Mouse (Mus musculus): ENCODE results near the gene Gm49384. TPM values are rescaled to one million over a fixed set of nuclear protein-coding genes. Genes with fewer than 3 reads are reported as not detected.

Gene Gm49384
- polyA plus RNA-seq (2012; rRNA removed; ENCODE audit: low replicate concordance) = 0.16 TPM in 1 of 2 replicates, not detected in the other

DNA sequence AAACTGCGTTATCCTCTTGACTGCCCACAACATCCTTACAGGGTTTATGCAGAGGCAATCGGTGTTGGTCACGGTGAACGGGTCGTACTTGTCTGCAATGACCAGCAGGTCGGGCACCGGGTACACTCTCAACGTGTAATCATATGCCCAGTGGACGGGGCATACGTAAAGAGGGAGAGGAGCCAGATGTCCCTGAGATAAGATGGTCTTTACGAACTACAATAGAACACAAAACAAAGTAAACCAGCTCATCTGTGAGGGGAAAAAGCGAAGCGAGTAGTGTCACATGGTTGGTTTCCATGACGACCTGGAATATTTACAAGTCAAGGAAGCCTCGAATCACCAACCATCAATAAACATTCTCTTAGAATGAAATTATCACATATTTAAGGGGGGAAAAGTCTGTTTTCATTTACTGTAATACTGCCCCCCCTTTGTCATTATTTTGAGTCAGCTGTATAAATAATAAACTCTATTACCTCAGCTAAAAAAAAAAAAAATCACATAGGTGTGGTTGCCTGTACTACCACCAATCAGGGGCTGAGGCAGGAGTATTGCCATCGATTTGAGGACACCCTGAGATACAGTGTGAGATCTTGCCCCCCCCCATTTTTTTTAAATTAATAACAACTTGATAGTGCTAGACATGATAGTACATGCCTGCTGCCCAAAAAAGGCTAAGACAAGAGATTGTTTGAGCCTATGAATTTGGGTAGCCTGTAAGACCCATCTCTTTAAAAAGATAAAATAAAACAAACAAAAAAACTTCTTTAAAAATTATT lies at the start of gene Gm49384:
Gm49384 (minus strand) TSS at position 216 of the 782 bp plus-strand sequence.

DNA sequence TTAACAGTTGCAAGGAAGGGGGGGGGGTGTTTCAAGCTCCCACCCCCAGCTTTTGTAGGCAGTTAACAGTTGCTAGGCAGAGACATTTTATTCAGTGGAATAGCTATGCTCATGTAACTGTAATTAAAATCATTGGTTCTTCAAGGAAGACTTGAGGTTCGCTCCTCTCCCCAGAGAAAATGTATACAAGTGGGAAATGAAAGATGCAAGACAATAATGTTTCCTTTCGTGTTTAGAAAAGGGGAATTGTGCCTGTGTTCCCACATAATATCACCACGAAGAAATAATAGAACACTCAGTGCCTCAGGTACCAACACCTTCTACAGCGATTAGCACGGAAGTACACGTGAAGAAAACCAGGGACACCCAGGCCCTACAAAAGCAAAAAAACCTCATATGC lies 36.8 kb upstream of the Gm49384 start, which contains the start of gene Klhdc1:
Klhdc1 (plus strand) TSS at position 301 of the 400 bp plus-strand sequence.

DNA sequence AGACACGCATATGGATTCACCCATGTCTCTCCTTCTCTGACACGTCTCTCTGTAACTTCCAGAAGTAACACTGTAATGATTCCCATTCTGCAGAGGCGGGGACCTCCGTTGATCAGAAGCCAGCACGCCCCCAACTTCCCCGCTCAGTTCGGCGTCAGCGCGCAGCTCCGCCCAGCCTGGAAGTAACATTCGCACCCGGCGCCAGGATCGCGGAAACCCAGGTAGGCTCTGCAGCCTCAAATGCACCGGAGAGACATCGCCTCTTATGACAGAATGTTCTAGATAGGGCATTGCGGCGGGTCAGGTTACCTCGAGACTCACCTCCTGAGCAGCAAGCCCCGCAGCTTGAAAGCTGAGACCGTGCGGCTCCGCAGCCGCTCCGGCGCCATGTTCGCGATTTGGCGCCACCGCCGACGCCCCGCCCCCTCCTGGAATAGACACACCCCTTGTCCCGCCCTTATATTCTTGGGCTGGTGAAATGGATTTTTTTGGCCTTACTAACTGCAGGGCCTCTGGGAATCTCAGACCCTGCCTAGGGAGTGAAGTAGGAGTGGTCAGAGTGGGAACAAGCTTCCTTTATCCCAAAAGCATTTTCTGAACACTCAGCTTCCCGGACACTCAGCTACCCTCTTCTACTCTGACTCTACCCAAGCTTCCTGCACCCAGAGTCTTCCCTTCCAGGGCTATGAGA lies 23.9 kb upstream of the Gm49384 start, which contains the start of gene Pole2:
Pole2 (minus strand) TSS at position 420 of the 691 bp plus-strand sequence.

DNA sequence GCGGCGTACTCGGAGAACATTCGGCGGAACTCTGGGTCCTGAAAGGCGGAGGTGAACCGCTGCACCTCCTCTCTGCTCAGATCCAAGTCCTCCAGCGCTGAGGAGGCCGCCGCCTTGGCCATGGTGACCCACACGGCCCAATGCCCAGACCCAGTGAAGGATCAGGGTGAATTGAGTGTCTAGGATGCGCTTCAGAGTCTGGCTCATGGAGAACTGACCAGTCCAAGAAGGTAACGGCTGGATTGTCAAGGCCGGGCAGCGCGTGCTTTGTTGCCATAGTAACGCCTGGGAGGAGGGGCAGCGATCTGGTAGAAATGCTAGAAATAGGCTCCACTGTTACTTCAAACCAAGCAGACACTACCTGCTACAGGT lies 5.9 kb downstream of the Gm49384 start, which contains the start of gene Dnaaf2:
Dnaaf2 (minus strand) TSS at position 266 of the 372 bp plus-strand sequence.

DNA sequence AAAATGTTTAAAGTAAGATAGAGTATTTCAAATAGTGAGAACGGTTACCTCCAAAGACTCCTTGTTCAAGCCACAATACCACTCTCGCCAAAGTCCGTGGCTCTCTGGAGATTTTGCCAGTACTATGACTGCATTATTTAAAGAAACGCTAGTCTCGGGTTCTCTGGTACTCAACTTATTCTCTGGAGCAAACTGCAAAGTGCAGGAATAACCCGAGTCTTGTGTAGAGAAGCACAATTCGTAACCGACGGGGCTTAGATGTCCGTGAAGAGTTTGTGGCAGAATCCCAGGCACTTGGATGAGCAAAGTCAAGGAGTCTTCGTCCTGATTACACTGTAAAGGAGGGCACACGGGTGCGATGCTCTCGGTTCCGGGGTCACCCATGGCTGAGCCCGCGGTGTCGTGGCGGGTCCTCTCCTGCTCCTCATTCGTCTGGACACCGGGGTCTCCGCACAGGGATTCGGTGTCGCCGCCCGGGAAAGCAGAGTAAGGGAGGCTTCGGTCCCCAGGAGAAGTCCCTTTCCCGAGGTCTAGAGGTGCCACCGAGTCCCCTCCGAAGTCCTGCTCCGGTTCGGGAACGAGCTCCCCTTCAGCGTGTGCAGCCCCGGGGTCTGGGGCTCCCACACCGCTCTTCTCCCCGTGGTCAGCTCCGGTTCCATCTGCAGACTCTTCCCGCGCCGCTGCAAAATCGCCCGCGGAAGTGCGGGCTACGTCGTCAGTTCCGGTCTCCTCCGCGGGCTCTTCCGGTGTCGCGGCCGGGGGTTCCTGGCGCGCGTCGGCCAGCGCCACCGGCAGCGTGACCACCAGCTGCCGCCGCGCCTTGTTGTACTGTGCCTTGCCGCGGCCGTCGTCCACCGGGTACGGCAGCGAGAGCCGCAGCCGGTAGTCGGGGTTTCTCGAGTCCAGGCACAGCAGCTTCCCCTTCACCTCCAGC lies 7.4 kb downstream of the Gm49384 start, which contains the start of gene Gm49383:
Gm49383 (minus strand) TSS at position 661 of the 934 bp plus-strand sequence.

DNA sequence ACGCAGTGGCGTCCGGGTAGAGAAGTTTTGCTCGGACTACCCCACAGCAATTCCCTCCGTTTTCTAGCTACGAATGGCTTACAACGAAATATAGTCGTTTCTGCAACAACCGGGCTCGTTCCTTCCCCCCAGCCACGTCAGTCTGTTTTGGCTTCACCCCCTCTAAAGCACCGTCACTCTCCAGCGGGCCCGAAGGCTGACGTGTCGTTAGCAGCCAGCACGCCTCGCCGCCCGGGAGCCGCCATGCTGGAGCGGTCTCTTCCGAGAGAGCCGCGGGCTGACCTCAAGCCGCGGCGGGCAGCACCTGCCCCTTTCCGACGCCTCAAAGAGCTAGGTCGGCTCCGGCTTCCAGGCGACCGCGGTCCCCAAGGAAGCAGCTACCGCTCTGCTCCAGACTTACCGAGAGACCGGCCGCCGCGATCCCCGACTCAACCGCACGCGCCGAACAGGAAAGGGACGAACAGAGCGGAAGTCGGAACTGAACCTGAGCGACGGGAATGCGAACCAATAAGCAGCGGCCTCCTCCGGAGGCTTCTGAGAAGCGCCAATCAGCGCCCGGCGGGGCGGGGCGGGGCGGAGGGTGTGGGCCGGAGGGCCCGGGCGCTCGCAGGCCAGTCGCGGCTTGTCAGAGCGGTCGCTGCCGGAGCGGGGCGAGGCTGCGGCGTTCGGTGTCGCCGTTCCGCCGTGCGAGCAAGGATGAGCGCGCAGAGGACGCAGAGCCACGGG lies 20.3 kb downstream of the Gm49384 start, which contains the start of the genes Rpl36al and Mgat2:
Rpl36al (minus strand) TSS at position 501 of the 726 bp plus-strand sequence.
Mgat2 (plus strand) TSS at position 575 of the 726 bp plus-strand sequence.

DNA sequence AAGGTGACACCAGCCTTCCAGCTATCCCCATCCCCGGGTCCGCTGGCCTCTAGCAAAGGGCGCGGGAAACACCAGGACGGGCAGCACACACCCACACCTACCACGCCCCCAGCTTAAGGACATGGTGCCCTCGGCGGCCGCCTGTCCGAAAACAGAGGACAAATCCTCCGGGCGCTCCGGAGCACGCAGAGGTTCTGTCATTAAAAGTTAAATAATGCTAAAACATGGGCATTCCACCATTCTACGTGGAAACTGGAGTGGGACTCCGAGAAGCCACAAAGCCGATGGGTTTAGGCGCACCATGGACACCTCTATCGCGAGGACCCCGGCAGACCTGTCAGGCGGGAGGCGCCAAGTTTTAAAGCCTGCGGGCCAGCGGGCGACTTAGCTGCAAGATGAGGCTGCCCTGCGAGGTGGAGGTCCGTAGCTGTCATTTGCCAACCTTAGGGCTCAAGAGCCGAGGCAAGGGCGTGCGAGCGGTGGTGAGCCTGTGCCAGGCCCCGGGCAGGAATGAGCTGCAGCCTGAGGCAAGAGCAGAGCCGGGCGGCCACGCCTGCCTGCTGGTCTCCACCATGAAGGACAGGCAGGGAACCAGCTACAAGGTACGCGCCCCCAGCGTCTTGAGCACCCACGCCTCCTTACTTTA lies 35.5 kb downstream of the Gm49384 start, which contains the start of gene Lrr1:
Lrr1 (plus strand) TSS at position 354 of the 646 bp plus-strand sequence.

DNA sequence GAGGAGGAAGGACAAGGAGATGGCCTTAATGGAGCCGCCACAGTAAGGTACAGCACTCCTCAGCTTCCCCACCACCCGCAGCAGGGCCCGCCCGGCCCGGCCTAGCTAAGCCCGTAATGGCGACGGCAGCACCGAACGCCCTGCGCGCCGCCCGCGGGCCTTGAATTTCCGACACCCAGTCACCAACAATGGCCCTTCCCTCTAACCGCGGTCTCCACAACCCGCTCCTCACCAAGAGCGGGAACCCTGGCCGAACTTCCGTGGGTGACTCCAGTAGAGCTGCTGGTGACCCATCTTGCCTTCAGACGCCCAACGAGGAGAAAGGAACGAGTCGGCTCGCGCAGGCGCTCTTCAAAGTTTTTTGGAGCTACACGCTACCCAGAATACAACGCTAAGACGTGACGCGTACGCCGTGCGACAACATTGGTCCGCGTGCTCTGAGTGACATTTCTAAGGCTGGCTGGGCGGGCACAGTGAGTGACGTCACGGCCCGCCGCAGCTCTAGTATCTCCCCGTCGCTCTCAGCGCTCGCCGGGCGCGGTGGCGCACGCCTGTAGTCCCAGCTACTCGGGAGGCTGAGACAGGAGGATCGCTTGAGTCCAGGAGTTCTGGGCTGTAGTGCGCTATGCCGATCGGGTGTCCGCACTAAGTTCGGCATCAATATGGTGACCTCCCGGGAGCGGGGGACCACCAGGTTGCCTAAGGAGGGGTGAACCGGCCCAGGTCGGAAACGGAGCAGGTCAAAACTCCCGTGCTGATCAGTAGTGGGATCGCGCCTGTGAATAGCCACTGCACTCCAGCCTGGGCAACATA lies 45.1 kb downstream of the Gm49384 start, which contains the start of gene Rps29:
Rps29 (minus strand) TSS at position 422 of the 813 bp plus-strand sequence.

Other genes with a start within 250 kb of the Gm49384 start
- gene Rps29, start 45.1 kb downstream of the Gm49384 start, polyA plus RNA-seq (2012; rRNA removed; ENCODE audit: low replicate concordance) = 1,350 and 1,796 TPM in 2 replicates
- gene Lrr1, start 35.5 kb downstream of the Gm49384 start, polyA plus RNA-seq (2012; rRNA removed; ENCODE audit: low replicate concordance) = 0.11 and 1.0 TPM in 2 replicates
- 59.4 and 77.1 TPM in 2 replicates for gene Rpl36al, start 20.2 kb downstream of the Gm49384 start, polyA plus RNA-seq (2012; rRNA removed; ENCODE audit: low replicate concordance)
- 14.8 and 22.5 TPM in 2 replicates for gene Mgat2, start 20.1 kb downstream of the Gm49384 start, polyA plus RNA-seq (2012; rRNA removed; ENCODE audit: low replicate concordance)
- 2.9 and 3.3 TPM in 2 replicates for gene Gm49383, start 7.2 kb downstream of the Gm49384 start, polyA plus RNA-seq (2012; rRNA removed; ENCODE audit: low replicate concordance)
- gene Dnaaf2, start 5.8 kb downstream of the Gm49384 start, polyA plus RNA-seq (2012; rRNA removed; ENCODE audit: low replicate concordance) = 0.93 and 0.97 TPM in 2 replicates
- gene Pole2, start 23.9 kb upstream of the Gm49384 start, polyA plus RNA-seq (2012; rRNA removed; ENCODE audit: low replicate concordance) = 2.3 and 5.6 TPM in 2 replicates
- 1.5 and 4.8 TPM in 2 replicates for gene Klhdc1, start 36.9 kb upstream of the Gm49384 start, polyA plus RNA-seq (2012; rRNA removed; ENCODE audit: low replicate concordance)
- 35.6 and 52.1 TPM in 2 replicates for gene Klhdc2, start 92.4 kb upstream of the Gm49384 start, polyA plus RNA-seq (2012; rRNA removed; ENCODE audit: low replicate concordance)
- 2.2 and 6.0 TPM in 2 replicates for gene Nemf, start 152.9 kb upstream of the Gm49384 start, polyA plus RNA-seq (2012; rRNA removed; ENCODE audit: low replicate concordance)
- gene Arf6, start 167.9 kb upstream of the Gm49384 start, polyA plus RNA-seq (2012; rRNA removed; ENCODE audit: low replicate concordance) = 69.2 and 273 TPM in 2 replicates
- 1.3 and 6.8 TPM in 2 replicates for gene Gm9887, start 168.2 kb upstream of the Gm49384 start, polyA plus RNA-seq (2012; rRNA removed; ENCODE audit: low replicate concordance)